Mouse (Mus musculus) urinary bladder, postnatal 14 days (tissue): ENCODE measurements around the gene Cxcr4.
"Not testable (repeated sequence)": the region's sequence is repeated elsewhere in the genome, so short reads cannot be mapped to it uniquely, and the experiment has no call there.

Experiments
- DNase-seq: peaks from one replicate; pipeline ENCODE4 v3.0.0; 2021; ENCODE audit warnings: low spot score

The Cxcr4 gene

GRCm38 (mm10) chr1:128597209-128597782, 5.2 kb upstream of the Cxcr4 start:
- no peak for DNase-seq

- no peak for DNase-seq
These were observed 3.4 kb upstream of the Cxcr4 start for GRCm38 (mm10) chr1:128595528-128595927.

GRCm38 (mm10) chr1:128595105-128595420, 3.0 kb upstream of the Cxcr4 start:
- DNase-seq = no peak

GRCm38 (mm10) chr1:128594353-128595104, 2.4 kb upstream of the Cxcr4 start:
- no peak for DNase-seq

- peak; percentile 16 for DNase-seq
These were observed 938 bp upstream of the Cxcr4 start for GRCm38 (mm10) chr1:128592961-128593501.

GRCm38 (mm10) chr1:128591721-128592210, 327 bp downstream of the Cxcr4 start:
- no peak for DNase-seq

GRCm38 (mm10) chr1:128590816-128591720, 1.0 kb downstream of the Cxcr4 start:
- peak; percentile 19 for DNase-seq

GRCm38 (mm10) chr1:128590011-128590410, 2.1 kb downstream of the Cxcr4 start:
- no peak for DNase-seq

- DNase-seq = no peak
These were observed 2.6 kb downstream of the Cxcr4 start for GRCm38 (mm10) chr1:128589488-128589887.

GRCm38 (mm10) chr1:128588337-128588736, 3.8 kb downstream of the Cxcr4 start:
- DNase-seq = no peak

GRCm38 (mm10) chr1:128586928-128587780, 4.9 kb downstream of the Cxcr4 start:
- no peak for DNase-seq

GRCm38 (mm10) chr1:128586162-128586927, 5.7 kb downstream of the Cxcr4 start:
- no peak for DNase-seq

GRCm38 (mm10) chr1:128585396-128586161, 6.5 kb downstream of the Cxcr4 start:
- no peak for DNase-seq

GRCm38 (mm10) chr1:128584716-128585115, 7.4 kb downstream of the Cxcr4 start:
- DNase-seq = not testable (repeated sequence)

- DNase-seq = no peak
These were observed 8.7 kb downstream of the Cxcr4 start for GRCm38 (mm10) chr1:128583279-128583872.

- DNase-seq = no peak
These were observed 11.8 kb downstream of the Cxcr4 start for GRCm38 (mm10) chr1:128580321-128580720.

- no peak for DNase-seq
These were observed 13.6 kb downstream of the Cxcr4 start for GRCm38 (mm10) chr1:128578454-128578853.

GRCm38 (mm10) chr1:128575096-128575495, 17.0 kb downstream of the Cxcr4 start:
- no peak for DNase-seq

GRCm38 (mm10) chr1:128571033-128571432, 21.1 kb downstream of the Cxcr4 start:
- no peak for DNase-seq
